Mouse (Mus musculus) lung, adult 2 months (tissue): ENCODE measurements around the gene Slc7a15. TPM values are rescaled to one million over a fixed set of nuclear protein-coding genes. Genes with fewer than 3 reads are reported as not detected.

Experiments
- DNase-seq: peaks from one replicate; pipeline ENCODE4 v3.0.0; 2022
- H3K4me1 ChIP-seq: fragments of 200-500 bp; 2 replicates; pipeline ENCODE4 v1.6.1; 2011; ENCODE audit warnings: low read length; ENCODE audit not compliant: control insufficient read depth, insufficient read depth
- H3K4me3 ChIP-seq: fragments of 200-500 bp; replicated peaks from 2 replicates; pipeline ENCODE3; 2011; ENCODE audit warnings: low read depth, mild to moderate bottlenecking, control low read depth, low read length; ENCODE audit errors: extremely low read depth
- CTCF ChIP-seq: fragments of 200-500 bp; IDR thresholded peaks from 2 replicates; pipeline ENCODE4 v1.5.1; 2011; ENCODE audit warnings: mild to moderate bottlenecking, low read length, control low read depth; ENCODE audit not compliant: insufficient read depth
- POLR2A ChIP-seq: fragments of 200-500 bp; IDR thresholded peaks from 2 replicates; pipeline ENCODE4 v1.6.1; 2011; ENCODE audit warnings: low read depth, mild to moderate bottlenecking, control low read depth, low read length, borderline replicate concordance; ENCODE audit errors: extremely low read depth
- WGBS: fragments of 180-500 bp; shearing (Covaris S2); methylation state at CpG from one replicate; pipeline ENCODE4 v1.1.7; 2018; 5-methylcytosine and 5-hydroxymethylcytosine counted together
- polyA plus RNA-seq: library from polyadenylated mRNA; depleted of rRNA; stranded (reverse); fragments of >200 nt; gene quantifications from 2 replicates; pipeline ENCODE4 v1.2.3, GENCODE M21; 2012

Slc7a15 gene
- polyA plus RNA-seq, 1 experiment = not detected

DNA sequence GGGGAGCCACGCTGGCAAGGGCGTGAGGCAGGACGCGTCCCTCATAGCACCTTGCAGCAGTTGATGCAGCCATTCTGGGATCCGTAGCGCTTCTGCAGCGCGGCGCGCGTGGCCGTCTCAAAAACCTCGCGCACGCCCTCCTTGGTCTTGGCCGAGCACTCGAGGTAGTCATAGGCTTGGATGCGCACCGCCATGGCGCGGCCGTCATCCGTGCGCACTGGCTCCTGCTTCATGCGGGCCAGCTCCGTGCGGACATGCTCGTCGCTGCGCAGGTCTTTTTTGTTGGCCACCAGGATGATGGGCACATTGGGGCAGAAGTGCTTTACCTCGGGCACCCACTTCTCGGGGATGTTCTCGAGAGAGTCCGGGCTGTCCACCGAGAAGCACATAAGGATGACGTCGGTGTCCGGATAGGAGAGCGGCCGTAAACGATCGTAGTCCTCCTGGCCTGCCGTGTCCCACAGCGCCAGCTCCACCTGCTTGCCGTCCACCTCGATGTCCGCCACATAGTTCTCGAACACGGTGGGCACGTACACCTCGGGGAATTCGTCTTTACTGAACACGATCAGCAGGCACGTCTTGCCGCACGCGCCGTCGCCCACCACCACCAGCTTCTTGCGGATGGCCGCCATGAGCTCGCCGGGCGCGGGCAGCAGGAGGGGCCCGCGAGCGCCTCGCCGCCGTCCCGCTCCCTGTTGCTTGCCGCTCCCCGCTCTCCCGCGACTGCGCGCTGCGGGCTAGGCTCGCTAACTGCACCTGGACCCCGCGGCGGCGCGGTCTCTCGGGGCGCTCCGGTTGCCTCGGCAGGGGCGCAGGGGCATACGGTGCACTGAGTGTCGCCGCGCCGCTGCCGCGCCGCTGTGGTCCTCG, 99.6 kb downstream of the Slc7a15 start:
- TF ChIP-seq POLR2A (peak; percentile 81; the same call in 1 of the 2 replicates), CTCF (no peak)
- H3K4me1 ChIP-seq = peaks cover 18% of the 10 kb centered on the region
- under 1% methylated on average over 99 of the region's 99 CpGs for whole genome bisulfite sequencing
- peak; percentile 77 for DNase-seq
- peak overlapping the region; percentile 94 for H3K4me3 ChIP-seq

DNA sequence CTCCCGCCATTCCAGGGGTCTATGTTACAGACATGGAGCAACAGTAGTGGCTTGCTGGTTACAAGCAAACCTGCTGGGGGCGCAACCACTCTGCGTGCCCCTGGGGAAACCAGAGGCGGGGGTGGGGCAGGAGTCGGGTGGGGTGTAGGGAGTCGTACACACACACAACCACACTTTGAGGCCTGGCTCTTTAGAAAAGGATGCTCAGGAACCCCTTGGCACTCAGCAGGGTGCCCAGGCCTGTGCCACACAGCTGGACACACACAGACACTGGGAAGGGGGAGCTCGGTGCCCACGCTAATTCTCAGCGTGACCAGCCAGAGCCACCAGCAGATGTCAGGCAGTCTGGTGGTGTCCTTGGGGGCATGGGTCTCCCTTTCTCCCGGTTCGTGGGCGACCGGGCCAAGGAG, 100.3 kb downstream of the Slc7a15 start:
- Histone ChIP-seq H3K4me1 (peaks cover 18% of the 10 kb centered on the region), H3K4me3 (peak overlapping the region; percentile 94)
- DNase-seq = no peak
- WGBS = 3% methylated on average over 13 of the region's 13 CpGs
- peak; percentile 52; the same call in 1 of the 2 replicates for TF ChIP-seq POLR2A
- no peak for TF ChIP-seq CTCF

DNA sequence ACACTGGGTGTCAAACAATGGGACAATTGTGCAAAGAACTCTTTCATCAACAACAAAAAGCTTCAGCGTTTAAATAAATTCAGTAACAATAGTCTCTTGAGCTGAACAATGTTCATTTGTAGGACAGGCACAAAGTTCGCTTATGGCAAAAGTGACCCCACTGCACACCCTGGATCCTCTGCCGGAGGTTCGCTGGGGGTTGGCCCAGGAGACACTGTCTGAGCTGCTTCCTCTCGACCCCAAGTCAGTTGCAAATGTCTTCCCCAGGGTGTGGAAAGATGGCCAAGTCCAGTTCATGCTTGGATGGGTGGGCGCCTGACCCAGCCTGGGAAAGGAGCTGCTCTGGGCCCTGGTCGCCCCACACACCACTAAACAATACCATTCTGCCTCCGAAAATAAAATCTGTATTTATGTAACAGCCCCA, 100.7 kb downstream of the Slc7a15 start:
- 5% methylated on average over 8 of the region's 8 CpGs for WGBS

DNA sequence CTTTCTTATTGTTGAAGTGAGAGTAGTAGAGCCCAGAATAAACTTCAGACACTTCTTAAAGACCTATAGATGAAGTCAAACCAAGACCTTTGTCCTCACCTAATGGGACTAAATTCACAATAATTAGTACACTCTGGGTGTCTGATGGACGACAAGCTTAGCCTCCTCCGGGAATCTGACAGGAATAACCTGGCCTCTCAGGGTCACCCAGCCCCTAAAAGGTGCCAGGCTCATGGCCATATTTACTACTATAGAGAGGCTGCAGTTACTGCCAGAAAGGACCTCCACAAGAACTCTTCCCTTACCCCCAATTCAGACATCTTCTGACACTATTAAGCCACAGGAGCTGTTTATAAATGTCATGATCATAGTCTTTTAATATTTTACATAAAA, 101.6 kb downstream of the Slc7a15 start:
- TF ChIP-seq POLR2A (peak; percentile 17; the same call in 1 of the 2 replicates), CTCF (no peak)
- DNase-seq = no peak
- WGBS = 20% methylated on average over 2 of the region's 2 CpGs
- H3K4me1 ChIP-seq = peaks cover 18% of the 10 kb centered on the region
- peak overlapping the region; percentile 33 for H3K4me3 ChIP-seq

More for the DNA sequence above, 100.7 kb downstream of the Slc7a15 start:
- Histone ChIP-seq H3K4me3 (peak overlapping the region; percentile 94), H3K4me1 (peaks cover 18% of the 10 kb centered on the region)
- DNase-seq = no peak
- TF ChIP-seq POLR2A (peak; percentile 68; the same call in 1 of the 2 replicates), CTCF (no peak)

DNA sequence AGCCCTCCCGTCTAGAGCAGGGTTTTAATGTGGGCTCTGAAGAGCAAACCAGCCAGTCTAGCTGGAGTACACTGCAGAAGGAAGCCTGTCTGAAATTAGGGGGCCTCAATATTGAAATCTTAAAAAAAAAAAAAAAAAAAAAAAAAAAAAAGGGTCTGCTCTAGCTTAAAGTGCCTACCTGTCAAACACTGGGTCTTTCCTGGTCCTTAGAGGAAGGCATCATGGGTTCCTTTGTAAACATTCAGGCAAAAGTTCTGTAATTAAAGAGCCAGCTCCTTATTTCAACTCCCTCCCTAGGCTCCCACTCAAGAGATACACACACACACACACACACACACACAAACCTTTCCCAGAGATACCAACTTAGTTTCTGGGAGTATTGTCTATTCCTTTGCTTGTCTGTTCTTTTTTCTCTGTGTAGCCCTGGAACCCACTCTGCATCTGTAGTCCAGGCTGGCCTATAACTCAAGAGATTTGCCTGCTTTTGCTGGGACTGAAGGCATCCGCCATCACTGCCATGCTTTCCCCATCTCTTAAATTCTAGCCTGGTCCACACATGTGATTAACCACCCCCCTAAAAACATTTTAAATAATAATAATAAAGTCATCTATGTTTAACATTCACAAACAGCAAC, 102.1 kb downstream of the Slc7a15 start:
- TF ChIP-seq POLR2A (peak; percentile 42; the same call in 1 of the 2 replicates), CTCF (no peak)
- no peak for DNase-seq
- H3K4me3 ChIP-seq = peak overlapping the region; percentile 37
- WGBS = 23% methylated on average over 2 of the region's 2 CpGs
- peaks cover 15% of the 10 kb centered on the region for H3K4me1 ChIP-seq

DNA sequence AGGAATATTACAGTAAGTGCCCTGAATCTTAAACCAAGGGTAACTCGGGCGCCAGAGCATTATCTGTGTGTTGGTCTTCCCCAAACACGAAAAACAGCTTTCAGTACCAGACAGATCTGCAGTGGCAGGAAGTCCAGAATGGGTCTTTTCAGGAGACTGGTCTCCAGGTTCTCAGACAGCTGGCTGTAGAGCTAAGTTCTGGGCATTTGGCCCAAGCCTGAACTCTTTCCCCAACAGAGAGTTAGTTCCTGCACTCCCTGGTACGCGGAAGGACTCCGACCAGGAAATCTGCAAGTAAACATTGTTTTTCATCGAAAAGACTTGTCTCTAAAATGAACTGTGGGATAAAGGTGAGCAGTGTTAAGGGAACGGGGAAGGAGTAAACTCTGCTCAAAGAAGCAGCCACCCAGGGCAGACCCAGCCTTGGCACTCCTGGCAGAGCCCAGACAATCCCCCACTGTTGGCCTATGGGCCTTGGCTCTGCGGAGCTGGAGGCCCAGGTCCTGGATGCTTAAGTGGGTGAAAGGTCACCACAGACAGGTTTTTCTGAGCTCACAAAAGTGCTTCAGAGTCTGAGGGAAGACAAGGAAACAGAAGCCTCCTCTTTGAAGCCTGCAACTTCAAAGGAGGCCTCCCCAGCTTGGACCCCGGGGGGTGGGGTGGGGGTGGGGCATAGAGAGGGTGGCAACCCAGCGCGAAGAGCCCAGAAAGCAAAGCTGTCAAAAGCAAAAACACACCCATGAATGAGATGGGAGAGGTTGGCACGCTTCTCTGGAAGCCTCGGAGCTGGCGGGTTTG, 102.8 kb downstream of the Slc7a15 start:
- WGBS = 9% methylated on average over 15 of the region's 15 CpGs
- Histone ChIP-seq H3K4me1 (peaks cover 11% of the 10 kb centered on the region), H3K4me3 (no peak overlapping the region)
- TF ChIP-seq POLR2A (no peak), CTCF (no peak)
- DNase-seq = peak; percentile 55

DNA sequence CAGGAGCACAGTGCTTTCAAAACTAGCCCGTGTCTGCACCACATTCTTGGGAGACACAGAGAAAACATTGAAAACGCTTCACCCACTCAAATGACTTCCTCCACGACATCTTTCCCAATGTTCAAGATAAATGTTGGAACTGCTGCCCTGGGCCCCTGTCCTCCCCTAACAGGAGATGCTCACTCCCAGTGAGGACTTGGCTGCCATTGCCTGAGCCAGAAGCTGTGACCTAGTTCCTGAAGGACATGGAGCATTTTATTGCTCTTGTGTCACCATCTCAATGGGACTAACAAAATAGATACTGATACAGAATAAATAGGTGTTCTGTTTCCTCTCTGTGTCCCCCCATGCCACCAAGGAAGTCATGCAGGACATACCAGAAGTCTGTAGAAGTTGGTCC, 104.2 kb downstream of the Slc7a15 start:
- no peak overlapping the region for H3K4me3 ChIP-seq
- 52% methylated on average over 3 of the region's 3 CpGs for WGBS
- no peak for TF ChIP-seq POLR2A
- TF ChIP-seq CTCF = no peak
- H3K4me1 ChIP-seq = peaks cover 9% of the 10 kb centered on the region; the same call in 1 of the 2 replicates
- DNase-seq = no peak

DNA sequence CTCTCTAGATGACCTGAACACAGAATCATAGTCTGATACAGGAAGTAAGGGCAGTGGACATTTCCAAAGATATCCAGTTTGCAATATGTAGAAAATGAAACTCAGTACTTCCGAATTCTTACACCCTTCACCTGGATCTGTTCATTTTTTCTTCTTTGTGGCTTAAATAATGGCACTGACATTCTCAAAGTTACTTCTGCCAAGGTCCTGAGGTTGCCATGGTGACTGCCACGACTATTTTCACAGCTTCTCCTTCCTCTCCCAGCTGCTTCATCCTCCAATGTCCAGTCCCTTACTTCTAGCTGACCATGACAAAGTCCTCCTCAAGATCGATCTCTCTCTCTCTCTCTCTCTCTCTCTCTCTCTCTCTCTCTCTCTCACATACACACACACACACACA, 105.5 kb downstream of the Slc7a15 start:
- TF ChIP-seq CTCF = no peak
- no peak for TF ChIP-seq POLR2A
- 53% methylated on average over 3 of the region's 3 CpGs for WGBS
- Histone ChIP-seq H3K4me3 (no peak overlapping the region), H3K4me1 (peaks cover 11% of the 10 kb centered on the region)
- no peak for DNase-seq

DNA sequence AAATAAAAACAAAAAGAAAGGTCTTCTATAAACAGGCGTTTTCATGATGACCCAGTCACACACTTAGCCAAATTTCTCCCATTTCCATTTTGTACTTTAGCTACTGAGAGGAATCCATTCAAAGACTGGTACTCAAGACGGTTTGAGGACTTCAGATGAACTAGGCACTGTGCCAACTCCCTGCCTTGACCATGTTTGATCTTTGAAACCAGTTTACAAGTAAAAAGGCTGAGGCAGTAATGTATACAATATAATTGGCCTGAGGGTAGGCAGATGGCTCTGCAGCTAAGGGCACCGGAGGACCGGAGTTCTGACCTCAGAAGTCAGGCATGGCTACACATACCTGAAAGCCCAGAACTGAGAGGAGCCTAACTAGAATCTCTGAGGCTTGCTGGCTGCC, 109.8 kb downstream of the Slc7a15 start:
- TF ChIP-seq CTCF (no peak), POLR2A (no peak)
- Histone ChIP-seq H3K4me3 (no peak overlapping the region), H3K4me1 (peaks cover 5% of the 10 kb centered on the region)
- DNase-seq = no peak
- 45% methylated on average over 4 of the region's 4 CpGs for WGBS
